Mouse (Mus musculus): ENCODE measurements around the gene Trim66.

The Trim66 gene

DNA sequence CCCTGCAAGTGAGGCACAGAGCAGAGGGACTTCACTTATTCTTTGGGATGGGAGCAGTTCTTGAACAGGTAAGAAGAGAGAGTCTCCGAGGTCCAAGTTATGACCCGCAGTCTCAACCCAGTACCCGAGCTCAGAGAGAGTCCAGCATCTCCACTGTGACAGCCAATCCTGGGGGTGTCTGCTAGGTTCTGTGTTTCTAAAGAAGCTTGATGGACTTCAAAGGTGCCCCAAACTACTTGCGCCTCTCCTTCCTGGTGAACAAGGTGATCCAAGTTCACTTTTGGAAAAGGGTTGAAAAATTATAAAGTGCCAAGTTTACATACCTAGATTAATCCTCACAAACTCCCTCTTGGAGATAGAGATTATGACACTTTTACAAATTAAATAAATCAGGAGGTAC, at the start of gene Trim66:
Gene Trim66, minus strand, starts transcription at position 101 of the 400 bp plus-strand sequence.
- no peak for DNase-seq (ENCODE audit: low read depth, low spot score)

DNA sequence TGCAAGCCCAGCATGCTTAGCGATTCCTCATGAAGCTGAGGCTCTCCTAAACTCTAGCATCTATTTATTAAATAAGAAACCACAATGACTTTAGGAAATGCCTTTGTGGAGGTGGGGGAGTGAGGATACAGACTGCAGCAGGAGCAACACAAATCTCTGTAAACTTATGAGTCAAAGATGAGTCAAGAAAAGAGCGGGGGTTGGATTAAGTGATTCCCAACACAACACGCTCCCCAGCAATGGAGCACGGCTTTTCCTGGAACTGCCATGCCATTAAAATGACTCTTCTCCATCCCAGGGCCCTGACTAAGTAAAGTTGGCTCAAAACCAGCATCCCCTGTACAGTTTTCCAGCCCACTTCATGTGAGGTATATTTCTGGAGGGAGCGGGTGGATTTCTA, 38.8 kb upstream of the Trim66 start:
- DNase-seq (ENCODE audit: low read depth, low spot score): no peak

DNA sequence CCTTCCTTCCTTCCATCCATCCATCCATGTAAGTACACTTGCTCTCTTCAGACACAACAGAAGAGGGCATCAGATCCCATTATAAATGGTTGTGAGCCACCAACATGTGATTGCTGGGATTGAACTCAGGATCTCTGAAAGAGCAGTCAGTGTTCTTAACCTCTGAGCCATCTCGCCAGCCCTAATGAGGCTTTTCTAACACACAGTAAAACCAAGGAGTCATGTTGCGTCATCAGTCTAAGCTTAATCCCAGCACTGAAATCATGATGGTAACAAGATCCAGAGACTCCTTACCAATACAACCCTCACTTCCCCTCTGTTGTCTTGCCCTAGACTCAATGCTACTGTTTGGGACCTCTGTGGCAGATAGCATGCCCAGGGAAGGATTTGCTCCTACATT, 38.3 kb upstream of the Trim66 start:
- DNase-seq (ENCODE audit: low read depth, low spot score): no peak

DNA sequence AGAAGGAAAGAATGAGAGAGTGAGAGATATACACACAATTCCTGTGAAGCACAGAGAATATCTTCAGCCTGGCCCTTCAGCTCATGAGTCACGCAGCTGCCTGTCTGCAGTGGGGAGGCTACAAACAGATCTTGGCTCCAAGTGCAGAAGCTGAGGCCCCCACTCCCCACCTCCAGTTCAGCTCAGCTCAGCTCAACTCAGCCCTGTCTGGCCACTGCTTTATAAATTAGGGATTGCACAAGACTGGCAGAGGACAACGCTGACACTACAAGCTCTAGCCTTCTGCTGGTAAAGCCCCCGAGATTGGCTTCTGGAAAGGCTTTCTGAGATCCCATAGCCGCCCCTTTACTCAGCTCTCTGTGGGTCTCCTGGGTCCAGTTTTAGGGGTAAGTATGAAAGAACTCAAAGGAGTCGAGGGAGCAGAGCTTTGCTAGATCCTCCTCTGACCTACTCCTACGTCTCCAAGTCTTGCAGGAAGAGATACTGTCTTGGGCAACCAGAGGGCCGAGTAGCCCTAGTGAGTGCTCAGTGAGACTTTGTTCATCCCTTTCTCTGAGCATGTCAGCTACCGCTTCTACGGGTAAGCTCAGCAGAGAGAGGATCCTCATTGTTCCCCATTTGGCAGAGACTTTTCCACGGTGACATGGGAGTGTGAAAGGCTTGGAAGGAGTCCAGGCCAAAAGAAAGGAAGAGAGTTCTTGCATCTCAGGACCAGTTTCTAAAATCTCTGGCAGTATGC, 37.5 kb upstream of the Trim66 start:
- DNase-seq (ENCODE audit: low read depth, low spot score): no peak

GRCm38 (mm10) chr7:109544792-109545191, 36.9 kb upstream of the Trim66 start:
- DNase-seq (ENCODE audit: low read depth, low spot score): no peak

- DNase-seq (ENCODE audit: low read depth, low spot score): no peak
Measured at GRCm38 (mm10) chr7:109542364-109542628, 34.4 kb upstream of the Trim66 start.

DNA sequence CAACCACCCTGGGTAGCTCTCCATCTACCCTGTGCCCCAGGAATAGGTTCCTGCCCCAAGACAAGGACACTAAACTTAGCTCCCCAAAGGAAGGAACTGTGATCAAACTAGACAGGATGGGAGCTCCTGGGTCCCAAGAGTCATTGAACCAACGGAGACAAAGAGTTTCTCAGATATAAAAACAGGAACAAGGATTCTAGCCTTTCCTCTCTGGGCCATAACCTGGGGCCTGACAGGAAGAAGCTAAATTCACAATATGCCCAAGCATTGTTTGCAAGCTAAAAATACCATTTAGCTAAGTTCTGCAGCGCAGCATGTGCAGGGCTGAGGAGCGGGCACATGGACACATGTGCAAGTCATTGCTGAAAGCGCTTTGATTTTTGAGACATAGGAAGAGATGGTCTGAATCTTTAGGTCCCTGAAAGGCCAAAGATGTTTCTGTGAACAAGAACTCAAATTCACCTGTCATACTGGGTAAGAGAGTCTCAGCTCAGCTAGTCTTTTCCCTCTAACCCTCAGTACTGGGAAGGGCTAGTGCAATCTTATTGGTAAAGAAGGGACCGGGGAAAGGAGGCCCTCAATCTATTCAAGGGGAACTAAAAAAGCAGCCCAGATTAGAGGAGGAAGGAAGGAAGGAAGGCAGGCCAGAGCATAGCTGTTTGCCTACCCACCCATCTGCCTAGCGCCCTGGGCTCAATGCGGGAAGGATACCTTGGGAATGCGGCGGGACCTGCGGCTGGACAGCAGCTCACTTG, 33.9 kb upstream of the Trim66 start:
- no peak for DNase-seq (ENCODE audit: low read depth, low spot score)

DNA sequence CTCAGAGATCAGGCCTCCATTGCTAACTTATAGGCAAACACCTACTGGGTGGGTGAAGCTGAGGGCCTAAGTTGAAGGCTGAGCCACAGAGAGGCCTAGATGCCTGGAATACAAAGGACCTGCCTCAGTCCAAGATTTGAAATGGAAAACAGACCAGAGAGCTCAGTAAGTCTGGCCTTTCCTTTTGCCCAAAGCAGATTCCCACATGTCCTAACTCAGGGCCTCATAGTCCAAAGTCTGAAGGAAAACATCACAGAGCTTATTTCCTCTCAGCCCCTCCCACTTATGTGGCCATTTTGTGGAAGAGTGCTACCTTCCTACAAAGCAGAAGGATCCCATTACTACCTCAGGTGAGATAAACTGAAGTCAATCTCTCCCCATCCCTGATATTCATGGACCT, 33.0 kb upstream of the Trim66 start:
- no peak for DNase-seq (ENCODE audit: low read depth, low spot score)

- DNase-seq (ENCODE audit: low read depth, low spot score): no peak
Measured at GRCm38 (mm10) chr7:109536451-109536946, 28.6 kb upstream of the Trim66 start.

DNA sequence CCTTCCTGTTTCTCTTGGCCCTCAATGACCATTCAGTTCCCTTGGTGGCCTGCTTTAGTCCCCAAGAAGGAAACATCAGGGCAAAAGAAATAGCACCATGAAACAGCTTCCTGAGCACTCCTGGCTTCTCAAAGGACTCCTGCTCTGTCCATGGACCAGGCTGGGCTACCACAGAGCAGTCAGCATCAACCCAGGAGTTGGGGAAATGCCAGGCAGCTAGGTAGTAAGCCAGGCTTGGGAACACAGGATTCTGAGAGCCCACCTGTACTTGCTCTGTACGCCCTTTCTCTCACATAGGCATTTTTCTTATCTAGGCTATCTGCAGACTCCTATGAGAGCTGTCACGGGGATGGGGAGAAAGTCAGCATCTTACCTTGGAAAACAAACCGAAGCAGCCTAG, 27.0 kb upstream of the Trim66 start:
- DNase-seq (ENCODE audit: low read depth, low spot score): no peak

- no peak for DNase-seq (ENCODE audit: low read depth, low spot score)
Measured at GRCm38 (mm10) chr7:109533888-109534287, 26.0 kb upstream of the Trim66 start.

- peak; percentile 8 for DNase-seq (ENCODE audit: low read depth, low spot score)
Measured at GRCm38 (mm10) chr7:109533129-109533528, 25.2 kb upstream of the Trim66 start.

GRCm38 (mm10) chr7:109532691-109533090, 24.8 kb upstream of the Trim66 start:
- DNase-seq (ENCODE audit: low read depth, low spot score): no peak

- no peak for DNase-seq (ENCODE audit: low read depth, low spot score)
Measured at GRCm38 (mm10) chr7:109531501-109531900, 23.6 kb upstream of the Trim66 start.

DNA sequence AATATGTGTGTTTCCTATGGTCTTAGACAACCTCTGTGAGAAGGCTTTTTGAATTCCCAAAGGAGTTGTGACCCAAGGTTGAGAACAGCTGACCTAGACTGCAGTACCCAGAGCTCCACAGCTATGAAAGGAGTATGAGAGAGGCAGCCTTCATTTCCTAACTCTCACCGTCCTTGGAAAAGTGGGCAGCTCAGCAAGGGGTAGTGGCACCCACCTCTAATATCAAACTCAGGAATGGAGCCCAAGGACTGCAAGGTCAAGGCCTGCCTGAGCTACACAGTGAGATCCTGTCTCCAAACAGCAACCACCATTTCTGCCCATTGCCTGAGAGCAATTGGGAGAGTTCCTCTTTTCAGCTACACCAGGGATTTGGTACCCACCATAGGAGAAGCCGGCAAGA, 21.8 kb upstream of the Trim66 start:
- no peak for DNase-seq (ENCODE audit: low read depth, low spot score)

DNA sequence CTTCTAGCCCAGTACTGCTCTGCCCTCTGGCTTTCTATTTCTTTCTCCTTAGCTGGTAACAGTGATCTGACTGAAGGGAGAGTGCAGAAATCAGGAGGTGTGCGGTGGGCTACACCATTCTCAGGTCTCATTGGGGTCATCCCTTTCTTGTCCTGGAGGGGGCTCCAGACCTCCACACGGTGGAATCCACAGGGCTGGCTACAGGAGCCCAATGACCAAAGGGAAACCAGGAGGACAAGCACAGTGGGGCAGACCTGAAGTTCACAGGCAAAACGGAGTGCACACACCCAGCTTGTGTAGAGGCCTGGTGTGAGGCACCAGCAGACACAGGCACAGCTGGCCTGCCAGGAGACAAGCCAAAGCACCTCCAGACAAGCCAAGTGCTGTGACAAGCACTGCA, 20.4 kb upstream of the Trim66 start:
- peak; percentile 57 for DNase-seq (ENCODE audit: low read depth, low spot score)

DNA sequence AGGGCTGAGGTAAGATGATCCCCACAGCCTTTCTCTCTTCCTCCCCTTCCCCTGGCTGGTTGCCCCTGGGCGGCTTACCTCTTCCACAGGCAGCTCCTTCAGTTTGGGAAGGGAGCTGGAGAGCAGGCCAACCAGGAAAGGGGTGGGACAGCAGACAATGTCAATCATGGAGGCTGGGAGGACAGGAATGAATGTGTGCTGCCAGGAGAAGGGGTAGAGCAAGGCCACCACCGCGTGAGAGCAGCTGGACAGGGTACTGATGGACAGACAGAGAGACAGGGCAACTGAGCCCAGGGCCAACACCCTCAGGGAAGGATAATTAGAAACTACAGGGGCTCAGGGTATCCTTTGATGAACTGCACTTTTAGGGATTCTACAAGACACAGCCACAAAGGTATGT, 19.6 kb upstream of the Trim66 start:
- DNase-seq (ENCODE audit: low read depth, low spot score): peak; percentile 21

DNA sequence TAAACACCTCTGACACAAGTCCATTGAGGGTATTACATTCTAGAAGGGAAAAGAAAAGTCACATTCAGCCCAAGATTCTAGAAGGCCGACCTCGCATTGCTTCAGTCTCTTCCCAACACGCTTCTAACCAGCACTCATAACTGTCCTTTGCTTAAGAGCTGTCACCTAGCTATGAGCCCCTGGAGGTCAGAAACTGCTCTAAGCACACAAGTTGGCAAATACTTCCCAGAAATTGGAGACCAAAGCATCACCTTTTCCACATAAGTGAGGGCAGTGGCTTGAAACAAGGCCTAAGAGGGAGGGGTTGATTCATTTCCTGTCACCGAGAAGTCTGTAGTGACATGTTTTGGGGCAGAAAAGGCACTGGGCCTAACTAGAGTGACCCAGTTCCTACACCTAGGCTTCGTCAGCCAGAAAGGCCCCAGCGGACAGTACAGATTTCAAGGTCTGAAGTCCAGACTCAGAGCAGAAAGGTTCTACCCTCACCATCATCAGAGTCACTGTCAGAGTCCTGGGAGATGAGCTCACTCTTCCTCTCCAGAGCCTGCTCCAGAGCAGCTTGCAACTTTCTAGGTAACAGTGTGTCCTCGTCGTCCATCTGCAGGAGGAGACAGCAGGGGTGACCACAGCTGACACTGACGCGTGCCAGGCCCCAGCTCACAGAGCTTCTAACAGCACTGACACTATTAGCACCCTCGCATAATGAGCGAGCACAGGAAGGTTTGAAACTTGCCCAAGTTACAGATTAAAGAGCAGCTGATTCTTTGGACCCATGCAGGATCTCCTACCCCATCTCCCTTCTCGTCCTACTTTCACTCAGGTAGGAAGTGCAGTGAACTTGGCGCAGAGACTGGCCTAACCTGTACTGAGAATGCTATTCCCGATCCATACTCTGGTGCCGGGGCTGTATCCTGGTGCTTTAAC, 18.1 kb upstream of the Trim66 start:
- DNase-seq (ENCODE audit: low read depth, low spot score): peak; percentile 53

- DNase-seq (ENCODE audit: low read depth, low spot score): no peak
Measured at GRCm38 (mm10) chr7:109524763-109525162, 16.8 kb upstream of the Trim66 start.

DNA sequence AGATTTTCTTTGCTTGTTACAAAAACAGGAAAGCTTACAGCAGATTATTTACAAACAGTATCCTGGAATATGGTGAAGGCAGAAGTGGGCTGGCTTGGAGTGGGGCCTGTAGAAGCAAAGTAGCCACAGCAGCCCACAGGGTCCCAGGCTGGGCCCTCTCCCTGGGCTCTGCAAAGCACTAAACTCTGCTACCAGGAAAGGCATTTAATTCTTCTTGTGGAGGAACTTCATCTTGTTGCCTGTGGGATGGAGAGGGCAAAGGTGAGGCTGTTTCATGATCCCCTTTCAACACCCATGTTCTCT, 16.5 kb upstream of the Trim66 start:
- DNase-seq (ENCODE audit: low read depth, low spot score): no peak

DNA sequence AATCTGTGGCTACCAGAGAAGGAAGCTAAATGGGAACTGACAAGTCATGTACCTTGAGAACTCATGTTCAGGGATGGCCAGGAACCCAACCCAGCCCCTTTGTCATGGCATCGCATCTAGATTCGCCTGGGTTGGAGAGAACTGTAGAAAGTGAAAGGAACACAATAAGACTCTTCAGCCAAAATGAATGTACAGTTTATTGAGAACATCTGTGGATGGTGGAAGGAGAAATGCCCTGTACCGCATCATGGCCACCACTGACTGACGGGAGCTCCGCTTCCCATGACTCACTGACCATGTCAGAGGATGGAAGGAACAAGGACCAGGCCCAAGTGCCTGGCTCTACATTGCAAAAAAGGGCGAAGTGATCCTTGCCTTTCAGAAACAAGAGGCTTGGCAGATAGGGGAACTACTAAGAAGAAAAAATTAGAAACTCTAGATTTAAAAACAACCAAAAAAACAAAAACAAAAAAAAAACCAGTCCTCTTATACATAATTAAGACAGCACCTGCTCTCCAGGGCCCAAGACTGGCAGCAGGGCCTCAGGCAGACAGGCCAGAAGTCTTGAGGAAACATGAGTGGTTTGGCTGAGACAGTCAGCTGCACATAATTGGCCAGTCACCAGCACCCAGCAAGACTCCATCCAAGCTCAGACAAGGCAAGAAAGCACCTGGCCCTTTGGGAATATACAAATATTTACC, 16.0 kb upstream of the Trim66 start:
- peak; percentile 65 for DNase-seq (ENCODE audit: low read depth, low spot score)

GRCm38 (mm10) chr7:109523304-109523703, 15.4 kb upstream of the Trim66 start:
- DNase-seq (ENCODE audit: low read depth, low spot score): no peak

Data from R1 (cell line).